Mouse (Mus musculus): ENCODE results near the gene Ssb.
"Not testable (repeated sequence)": the region's sequence is repeated elsewhere in the genome, so short reads cannot be mapped to it uniquely, and the experiment has no call there.

Ssb gene

DNA sequence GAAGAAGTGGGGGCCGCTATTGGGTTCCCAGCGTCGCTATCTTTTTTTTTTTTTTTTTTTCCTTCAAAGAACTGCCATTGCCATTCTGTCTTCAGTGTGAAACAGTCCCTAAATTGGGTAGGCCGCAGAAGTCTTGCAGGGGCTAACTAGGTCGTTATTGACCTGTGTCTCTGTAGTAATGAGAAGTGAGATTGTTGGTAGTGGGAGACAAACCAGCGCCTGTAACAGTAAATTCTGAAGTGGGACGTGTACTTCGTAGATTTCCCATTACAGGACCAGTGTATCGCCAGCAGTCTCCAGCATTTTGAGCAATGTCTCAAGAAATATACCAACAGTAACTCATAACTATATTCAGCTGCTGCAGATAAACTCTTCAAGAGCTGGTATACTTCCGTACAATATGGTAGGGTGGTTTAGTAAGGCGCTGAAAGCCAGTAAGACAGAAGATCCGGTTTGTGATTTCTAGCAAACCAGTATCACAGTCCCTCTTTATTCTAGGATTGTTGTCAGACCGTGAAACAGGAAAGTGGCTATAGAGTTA, 825 bp downstream of the Ssb start:
- DNase-seq (ENCODE audit: low spot score): peak; percentile 46

DNA sequence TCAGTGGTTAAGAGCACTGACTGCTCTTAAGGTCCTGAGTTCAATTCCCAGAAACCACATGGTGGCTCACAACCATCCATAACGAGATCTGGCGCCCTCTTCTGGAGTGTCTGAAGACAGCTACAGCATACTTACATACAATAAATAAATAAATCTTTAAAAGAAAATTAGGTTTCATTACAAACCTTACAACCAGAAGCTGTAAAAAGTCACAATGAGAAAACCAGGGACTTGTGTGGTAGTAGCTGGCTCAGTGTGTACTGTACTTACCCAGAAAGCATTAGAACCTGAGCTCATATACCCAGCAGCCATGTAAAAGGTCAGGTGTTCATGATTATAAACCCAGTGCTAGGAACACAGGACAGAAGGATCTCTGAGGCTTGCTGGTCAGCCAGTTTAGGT, 22.6 kb downstream of the Ssb start:
- DNase-seq (ENCODE audit: low spot score): peak; percentile 22

DNA sequence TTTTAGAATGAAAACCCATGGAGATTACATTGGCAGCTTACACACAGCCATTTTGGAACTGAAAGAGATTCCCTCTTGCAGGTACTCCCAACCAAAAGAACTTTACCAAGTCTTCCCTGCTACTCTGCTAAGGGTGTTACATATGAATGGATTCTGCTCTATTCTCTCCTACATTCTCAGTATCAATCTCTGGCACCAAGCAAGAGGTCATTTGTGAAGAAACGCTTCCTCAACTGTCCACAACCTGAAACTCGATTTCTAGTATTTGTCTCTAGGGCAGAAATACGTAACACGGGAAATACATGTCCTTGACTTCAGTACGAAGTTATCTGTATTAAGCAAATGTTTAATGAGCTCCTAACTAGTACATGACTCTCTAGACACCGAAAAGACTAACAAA, 23.2 kb downstream of the Ssb start:
- DNase-seq (ENCODE audit: low spot score): no peak

DNA sequence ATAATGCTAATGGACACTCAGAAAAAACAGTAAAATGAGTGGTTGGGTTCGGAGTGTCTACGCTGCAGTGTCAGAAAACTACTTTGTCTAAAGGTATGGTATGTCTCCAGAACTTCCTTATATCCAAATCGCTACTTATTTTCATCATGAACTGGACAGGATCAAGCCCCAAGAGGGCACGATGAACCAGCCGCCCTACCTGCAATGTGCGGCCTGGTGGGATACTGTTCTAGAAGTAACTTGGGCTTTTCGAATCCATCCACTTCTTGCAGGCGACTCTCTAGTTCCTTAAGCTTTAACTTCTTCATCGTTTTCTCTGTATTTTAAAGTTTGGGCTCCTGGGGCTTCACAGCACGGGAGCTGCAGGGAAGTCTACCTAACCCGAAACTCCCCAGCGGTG, 23.7 kb downstream of the Ssb start:
- DNase-seq (ENCODE audit: low spot score): no peak

DNA sequence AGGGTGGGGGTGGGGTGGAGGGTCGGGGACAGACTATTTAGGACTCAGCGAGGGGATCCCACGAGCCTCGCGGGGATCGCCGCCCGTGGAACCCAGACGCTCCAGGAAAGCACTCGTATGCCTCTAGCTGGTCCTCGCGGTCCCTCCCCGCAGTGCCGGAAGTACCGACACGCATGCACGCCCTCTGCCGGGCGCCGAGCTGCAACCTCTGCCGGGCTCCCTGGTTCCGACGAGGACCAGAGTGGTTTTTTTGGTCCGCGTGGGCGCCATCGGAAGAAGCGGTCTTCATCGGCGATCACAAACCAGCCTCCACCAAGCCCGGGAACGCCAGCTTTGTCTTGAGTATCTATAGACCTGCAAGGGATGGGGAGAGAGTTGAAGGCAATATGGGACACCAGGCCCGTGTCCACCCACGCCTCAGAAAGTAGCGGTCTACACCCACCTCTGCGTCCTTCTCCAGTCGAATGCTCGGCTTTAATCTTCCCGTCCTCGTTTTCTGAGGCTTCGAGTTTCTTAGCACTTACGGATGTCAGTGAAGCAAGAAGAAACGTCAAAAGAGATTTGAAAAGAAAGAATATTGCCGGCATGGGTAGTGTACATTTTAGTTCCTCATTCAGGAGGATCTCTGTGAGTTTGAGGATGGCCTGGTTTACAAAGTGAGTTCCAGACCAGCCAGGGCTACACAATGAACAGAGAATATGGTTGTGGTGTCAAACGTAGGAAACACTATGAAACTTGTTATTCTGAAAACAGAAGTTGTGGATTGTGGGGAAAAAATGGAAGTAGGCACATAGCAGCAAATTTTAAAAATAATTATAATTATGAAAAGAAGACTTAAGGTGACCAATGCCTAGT, 24.3 kb downstream of the Ssb start, which contains the start of gene Mettl5:
TSS of gene Mettl5 (minus strand) at position 165 of the 855 bp plus-strand sequence.
- DNase-seq (ENCODE audit: low spot score): peak; percentile 87

DNA sequence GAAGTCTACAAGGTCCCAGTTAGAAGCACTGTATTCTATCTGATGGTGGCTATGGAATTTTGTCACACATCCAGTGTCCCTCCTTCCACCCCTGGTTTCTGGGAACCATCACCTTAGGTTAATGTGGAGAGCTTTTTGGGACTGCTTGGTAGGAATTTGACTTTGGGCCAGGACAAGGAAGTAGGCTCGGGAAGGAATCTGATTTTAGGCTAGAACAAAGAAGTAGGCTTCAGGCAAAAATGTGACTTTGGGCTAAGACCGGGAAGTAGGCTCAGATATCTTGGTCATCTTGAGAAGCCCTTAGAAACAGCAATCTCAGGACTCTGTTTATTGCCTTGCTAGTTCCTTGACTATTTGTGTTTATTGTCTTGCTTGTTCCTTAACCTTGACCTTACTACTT, 27.6 kb downstream of the Ssb start:
- DNase-seq (ENCODE audit: low spot score): no peak

DNA sequence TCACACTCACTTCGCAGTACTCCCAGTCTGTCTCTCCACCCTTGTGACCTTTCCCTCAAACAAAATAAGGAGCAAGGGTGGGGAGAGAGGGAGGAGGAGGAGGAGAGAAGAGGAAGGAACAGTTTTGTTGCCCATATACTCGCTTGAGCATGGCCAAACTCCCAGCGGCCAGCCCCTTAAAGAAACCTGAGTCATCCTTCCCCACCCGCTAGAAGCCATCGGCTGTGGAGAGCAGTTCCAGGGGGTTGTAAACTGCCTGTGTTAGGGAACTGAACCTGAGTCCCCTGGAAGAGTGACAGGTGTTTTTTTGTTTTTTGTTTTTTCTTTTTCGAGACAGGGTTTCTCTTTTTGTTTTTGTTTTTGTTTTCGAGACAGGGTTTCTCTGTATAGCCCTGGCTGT, 29.5 kb downstream of the Ssb start:
- no peak for DNase-seq (ENCODE audit: low spot score)

DNA sequence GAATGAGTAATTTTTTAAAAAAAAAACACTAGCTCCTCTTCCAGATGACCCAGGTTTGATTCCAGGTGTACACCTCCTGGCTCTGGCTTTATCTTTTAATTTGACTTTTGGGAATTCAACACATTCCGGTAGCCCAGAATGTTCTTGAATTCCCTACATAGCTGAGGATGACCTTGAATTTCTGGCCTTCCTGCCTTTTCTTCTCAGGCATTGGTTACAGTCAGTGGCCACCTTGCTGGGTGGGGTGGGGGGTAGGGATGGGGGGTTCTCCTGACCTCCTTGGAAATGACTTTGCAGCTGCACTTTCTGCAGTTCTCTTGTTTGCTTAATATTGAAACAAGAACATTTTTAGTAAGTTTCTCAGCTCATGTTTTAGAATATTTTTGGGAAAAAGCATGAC, 31.8 kb downstream of the Ssb start:
- no peak for DNase-seq (ENCODE audit: low spot score)

DNA sequence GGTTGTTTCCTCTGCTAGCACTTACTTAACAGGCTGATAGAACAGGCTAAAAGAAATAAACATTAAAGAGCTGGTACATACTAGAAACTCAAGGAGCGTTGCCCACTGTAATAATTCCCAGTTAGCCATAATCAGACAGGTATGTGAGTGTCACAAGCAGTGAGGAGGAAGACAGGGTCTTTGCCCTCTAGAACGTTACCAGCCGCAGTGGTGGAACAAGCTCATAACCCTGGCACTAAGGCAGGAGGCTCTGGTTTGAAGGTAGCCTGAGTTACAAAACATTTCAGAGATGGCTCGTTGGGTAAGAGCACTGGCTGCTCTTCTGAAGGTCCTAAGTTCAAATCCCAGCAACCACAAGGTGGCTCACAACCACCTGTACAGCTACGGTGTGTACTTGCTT, 32.5 kb downstream of the Ssb start:
- no peak for DNase-seq (ENCODE audit: low spot score)

DNA sequence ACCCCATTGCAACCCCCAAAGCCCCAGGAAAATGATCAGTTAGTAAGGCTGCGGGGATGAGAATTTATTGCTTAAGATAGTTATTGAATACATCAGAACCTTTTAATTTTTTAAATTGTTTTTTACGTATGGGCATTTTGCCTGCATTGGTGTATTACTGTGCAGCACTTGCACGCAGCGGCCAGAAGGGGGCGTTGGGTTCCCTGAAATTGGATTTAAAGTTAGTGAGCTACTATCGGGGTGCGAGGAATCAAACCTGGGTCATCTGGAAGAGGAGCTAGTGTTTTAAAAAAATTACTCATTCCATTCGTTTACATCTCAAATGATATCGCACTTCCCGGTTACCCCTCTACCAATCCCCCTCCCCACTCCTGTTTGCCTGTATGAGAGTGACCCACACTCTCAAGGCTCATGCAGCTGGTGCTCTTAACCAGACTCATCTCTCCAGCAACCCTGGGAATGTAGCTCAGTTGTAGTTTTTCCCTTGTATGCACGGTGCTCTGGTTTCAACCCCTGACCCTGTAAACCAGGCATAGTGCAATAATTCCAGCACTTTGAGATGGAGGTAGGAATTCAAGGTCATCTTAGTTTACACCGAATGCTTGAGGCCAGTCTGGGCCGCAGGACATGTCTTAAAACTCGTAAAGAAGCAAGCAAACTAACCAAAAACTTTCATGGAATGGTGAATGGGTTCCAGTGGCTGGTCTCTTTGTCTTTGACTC, 34.3 kb downstream of the Ssb start:
- no peak for DNase-seq (ENCODE audit: low spot score)

DNA sequence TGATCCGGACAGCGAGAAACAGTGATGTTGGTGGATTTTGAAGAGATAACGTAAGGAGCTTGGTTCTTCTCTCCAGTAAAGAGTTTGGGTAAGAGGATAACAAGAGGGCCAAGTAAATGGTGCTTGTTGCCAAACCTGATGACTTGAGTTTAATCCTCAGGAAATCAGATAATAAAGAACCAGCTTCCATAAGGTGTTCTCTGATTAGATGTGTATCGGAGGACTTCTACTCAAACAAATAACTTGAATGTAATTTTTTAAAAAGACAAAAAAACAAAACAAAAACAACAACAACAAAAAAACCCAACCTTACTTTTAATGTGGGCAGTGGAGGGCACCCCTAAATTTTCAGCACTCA, 34.8 kb downstream of the Ssb start:
- DNase-seq (ENCODE audit: low spot score): peak; percentile 11

DNA sequence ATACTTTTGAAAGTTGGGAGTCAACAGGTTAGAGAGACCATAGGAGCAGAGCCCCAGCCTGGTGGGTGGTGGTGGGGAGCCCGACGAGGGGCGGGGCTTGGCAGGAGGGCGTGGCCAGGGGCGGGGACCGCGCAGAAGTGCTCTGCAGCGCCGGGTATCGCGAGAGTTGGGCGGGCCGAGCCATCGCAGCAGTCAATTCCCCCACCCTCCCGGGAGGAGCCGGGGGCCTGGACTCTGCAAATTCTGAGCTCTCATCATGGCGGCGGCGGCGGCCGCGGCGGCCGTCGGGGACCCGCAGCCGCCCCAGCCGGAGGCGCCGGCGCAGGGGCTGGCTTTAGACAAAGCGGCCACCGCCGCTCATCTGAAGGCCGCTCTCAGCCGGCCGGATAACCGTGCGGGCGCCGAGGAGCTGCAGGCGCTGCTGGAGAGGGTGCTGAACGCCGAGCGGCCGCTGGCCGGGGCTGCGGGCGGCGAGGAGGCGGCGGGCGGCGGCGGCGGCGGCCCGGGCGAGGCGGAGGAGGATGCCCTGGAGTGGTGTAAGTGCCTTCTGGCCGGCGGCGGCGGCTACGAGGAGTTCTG, 35.8 kb downstream of the Ssb start, which contains the start of gene Ubr3:
TSS of gene Ubr3 (plus strand) at position 208 of the 579 bp plus-strand sequence.
- peak; percentile 96 for DNase-seq (ENCODE audit: low spot score)

DNA sequence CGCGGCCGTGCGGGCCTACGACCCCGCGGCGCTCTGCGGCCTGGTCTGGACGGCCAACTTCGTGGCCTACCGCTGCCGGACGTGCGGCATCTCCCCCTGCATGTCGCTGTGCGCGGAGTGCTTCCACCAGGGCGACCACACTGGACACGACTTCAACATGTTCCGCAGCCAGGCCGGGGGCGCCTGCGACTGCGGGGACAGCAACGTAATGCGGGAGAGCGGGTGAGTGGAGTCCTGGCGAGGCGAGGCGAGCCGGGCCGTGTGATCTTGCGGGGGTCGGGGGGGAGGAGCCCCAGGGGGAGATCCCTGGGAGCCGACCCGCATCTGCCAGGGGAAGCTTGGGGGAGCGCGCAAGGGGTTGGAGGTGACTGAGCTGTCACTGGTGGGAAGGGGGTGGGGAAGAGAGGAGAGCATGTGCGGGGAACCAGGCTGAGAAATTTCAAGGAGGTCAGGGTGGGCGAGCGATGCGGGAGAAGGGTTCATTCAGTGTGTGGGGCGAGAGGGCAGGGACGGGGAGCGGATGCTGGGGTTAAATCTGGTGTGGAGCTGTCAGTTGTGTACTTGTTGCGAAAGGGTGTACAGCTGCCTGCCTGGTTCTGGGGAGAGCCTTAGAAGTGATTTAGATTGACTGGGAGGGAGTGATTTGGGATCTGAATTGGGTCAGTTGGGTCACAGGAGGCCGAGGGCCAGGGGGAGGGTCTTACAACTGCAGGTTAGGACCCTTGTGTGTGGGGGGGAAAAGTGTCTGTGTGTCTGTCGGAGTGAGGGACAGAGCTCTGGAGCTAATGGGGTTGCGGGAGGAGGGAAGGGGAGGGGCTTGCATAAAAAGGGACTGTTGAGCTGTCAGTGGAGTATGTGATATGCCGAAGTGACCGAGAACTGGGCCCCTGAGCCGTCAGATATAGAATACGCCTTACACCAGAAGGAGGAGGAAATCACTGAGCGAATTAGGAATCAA, 36.5 kb downstream of the Ssb start:
- DNase-seq (ENCODE audit: low spot score): peak; percentile 73

DNA sequence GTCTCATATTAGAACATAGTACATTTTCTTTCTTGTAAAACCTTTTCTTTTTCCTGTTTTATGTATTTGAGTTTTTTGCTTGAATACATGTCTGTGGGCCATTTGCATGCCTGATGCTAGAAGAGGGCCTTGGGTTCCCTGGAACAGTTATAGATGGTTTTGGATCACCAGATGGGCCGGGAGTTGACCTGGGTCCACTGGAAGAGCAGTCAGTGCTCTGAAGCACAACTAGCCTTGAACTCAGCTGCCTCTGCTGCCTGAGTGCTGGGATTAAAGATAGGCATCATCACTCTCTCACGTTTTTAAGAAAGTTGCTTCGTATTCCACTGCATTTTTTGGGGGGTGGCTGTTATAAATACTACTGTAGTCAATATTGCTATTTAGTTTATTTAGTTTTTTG, 42.2 kb downstream of the Ssb start:
- no peak for DNase-seq (ENCODE audit: low spot score)

DNA sequence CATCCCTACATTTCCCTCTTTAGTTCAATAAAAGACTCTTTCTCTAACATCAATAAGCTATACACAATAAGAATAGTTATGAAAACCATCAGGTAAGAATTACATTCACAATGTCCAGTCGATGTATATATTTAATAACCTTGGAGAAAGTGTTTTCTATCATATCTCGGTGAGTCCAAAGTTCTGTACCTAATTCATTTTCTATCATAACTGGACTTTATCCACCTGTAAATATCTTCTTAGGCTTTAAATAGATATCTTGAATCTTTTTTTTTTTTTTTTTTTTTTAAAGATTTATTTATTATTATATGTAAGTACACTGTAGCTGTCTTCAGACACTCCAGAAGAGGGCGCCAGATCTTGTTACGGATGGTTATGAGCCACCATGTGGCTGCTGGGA, 46.0 kb downstream of the Ssb start:
- DNase-seq (ENCODE audit: low spot score): not testable (repeated sequence)

DNA sequence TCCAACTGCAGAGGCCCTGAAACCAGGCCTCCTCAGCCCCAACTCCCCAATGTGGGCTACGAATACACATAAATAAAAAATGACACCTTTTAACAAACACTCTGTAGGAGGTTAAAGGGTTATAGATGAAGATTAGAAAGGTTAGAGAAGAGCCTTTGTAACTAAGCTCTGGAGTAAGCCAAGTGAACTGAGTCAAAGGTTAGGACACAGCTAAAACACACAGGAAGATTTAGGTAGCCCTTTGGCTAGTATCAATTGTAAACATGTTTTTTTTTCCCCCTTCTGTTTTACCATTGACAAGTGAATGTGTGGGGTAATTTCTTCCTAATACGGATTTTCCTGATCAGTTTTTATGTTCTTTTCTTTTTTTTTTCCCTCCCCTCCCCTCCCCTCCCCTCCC, 51.4 kb downstream of the Ssb start:
- no peak for DNase-seq (ENCODE audit: low spot score)

DNA sequence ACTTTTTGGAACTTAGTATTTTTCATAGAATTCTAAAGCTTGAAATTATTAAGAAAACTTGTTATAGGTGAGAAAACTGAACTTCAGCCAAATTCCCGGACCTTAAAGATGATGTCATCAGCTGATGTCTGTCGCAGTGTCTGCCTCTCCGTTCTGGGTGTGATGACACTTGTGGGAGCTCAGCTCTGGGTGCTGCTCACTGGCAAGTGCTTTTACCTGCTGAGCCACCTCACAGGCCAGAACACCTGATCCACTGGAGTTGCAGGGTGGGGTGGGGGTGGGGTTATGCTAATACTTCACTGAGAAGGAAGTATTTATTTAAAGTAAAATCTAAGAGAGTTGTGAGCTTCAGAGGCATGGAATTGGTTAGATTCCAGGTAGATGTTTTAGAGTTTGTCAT, 55.9 kb downstream of the Ssb start:
- no peak for DNase-seq (ENCODE audit: low spot score)

Measured in adipocyte (in vitro differentiated cells).